Mouse (Mus musculus): ENCODE measurements around the gene Zfp954. TPM values are rescaled to one million over a fixed set of nuclear protein-coding genes. Genes with fewer than 3 reads are reported as not detected.
"Not testable (repeated sequence)": the region's sequence is repeated elsewhere in the genome, so short reads cannot be mapped to it uniquely, and the experiment has no call there.

Gene Zfp954
- 22.1 and 22.3 TPM in 2 replicates for polyA plus RNA-seq (2015; fragmentation: Nextera tagmentation; extraction: Ambion mirVana)

- Histone ChIP-seq H3K9ac (peak within 1 kb of the TSS; percentile 77), H3K4me3 (peak within 1 kb of the TSS; percentile 69), H3K9me3 (no peaks in the 10 kb centered on the region), H3K36me3 (peaks cover 34% of the 10 kb centered on the region), H3K4me1 (replicated peaks) (peaks cover 18% of the 10 kb centered on the region), H3K4me2 (peak within 1 kb of the TSS; percentile 73), H3K27me3 (no peaks in the 10 kb centered on the region), H3K27ac (replicated peaks) (peak within 1 kb of the TSS; percentile 64)
- ATAC-seq (ENCODE audit: low read depth) = peak; percentile 95
- WGBS = under 1% methylated on average over 30 of the region's 30 CpGs
Observed at GRCm38 (mm10) chr7:7120921-7121601, at the start of gene Zfp954. Gene Zfp954, minus strand, starts transcription at chr7:7121488.

GRCm38 (mm10) chr7:7145991-7146608 is 24.8 kb upstream of the Zfp954 start:
- ATAC-seq (ENCODE audit: low read depth) = no peak
- H3K4me2 ChIP-seq = no peak overlapping the region
- no peak overlapping the region for H3K9ac ChIP-seq
- H3K9me3 ChIP-seq = peaks cover 7% of the 10 kb centered on the region; the same call in 1 of the 2 replicates
- no peaks in the 10 kb centered on the region for H3K36me3 ChIP-seq
- no peak overlapping the region for H3K4me3 ChIP-seq
- H3K27ac ChIP-seq (replicated peaks) = no peak overlapping the region
- no peaks in the 10 kb centered on the region for H3K4me1 ChIP-seq (replicated peaks)
- whole genome bisulfite sequencing = 94% methylated on average over 15 of the region's 15 CpGs
- H3K27me3 ChIP-seq = no peaks in the 10 kb centered on the region

GRCm38 (mm10) chr7:7144215-7144614 is 22.9 kb upstream of the Zfp954 start:
- no peaks in the 10 kb centered on the region for H3K4me1 ChIP-seq (replicated peaks)

GRCm38 (mm10) chr7:7136379-7136866 is 15.1 kb upstream of the Zfp954 start, which contains the start of gene Zfp773:
Gene Zfp773, minus strand, starts transcription at chr7:7136755.
- H3K36me3 ChIP-seq = peaks cover 25% of the 10 kb centered on the region
- peak within 1 kb of the TSS; percentile 68 for H3K4me2 ChIP-seq
- peak; percentile 98 for ATAC-seq (ENCODE audit: low read depth)
- peak within 1 kb of the TSS; percentile 80 for H3K9ac ChIP-seq
- H3K9me3 ChIP-seq = no peaks in the 10 kb centered on the region
- peaks cover 17% of the 10 kb centered on the region for H3K4me1 ChIP-seq (replicated peaks)
- 6% methylated on average over 16 of the region's 16 CpGs for WGBS
- peak within 1 kb of the TSS; percentile 77 for H3K27ac ChIP-seq (replicated peaks)
- H3K4me3 ChIP-seq = peak within 1 kb of the TSS; percentile 52
- H3K27me3 ChIP-seq = no peaks in the 10 kb centered on the region

More at GRCm38 (mm10) chr7:7144215-7144614, 22.9 kb upstream of the Zfp954 start:
- ATAC-seq (ENCODE audit: low read depth) = no peak
- Histone ChIP-seq H3K4me3 (no peak overlapping the region), H3K9me3 (peaks cover 7% of the 10 kb centered on the region; the same call in 1 of the 2 replicates), H3K27me3 (no peaks in the 10 kb centered on the region), H3K9ac (no peak overlapping the region), H3K36me3 (no peaks in the 10 kb centered on the region), H3K27ac (replicated peaks) (no peak overlapping the region), H3K4me2 (no peak overlapping the region)
- WGBS = 89% methylated on average over 1 of the region's 1 CpGs

GRCm38 (mm10) chr7:7132751-7133150 is 11.5 kb upstream of the Zfp954 start:
- WGBS = 77% methylated on average over 8 of the region's 8 CpGs
- no peak for ATAC-seq (ENCODE audit: low read depth)

GRCm38 (mm10) chr7:7130491-7131124 is 9.3 kb upstream of the Zfp954 start:
- Histone ChIP-seq H3K36me3 (peaks cover 40% of the 10 kb centered on the region), H3K4me1 (replicated peaks) (peaks cover 11% of the 10 kb centered on the region)
- not testable (repeated sequence) for H3K27me3 ChIP-seq; H3K9ac ChIP-seq; H3K4me2 ChIP-seq; H3K9me3 ChIP-seq; H3K4me3 ChIP-seq; ATAC-seq (ENCODE audit: low read depth); H3K27ac ChIP-seq (replicated peaks)
- WGBS = 95% methylated on average over 15 of the region's 15 CpGs

More at GRCm38 (mm10) chr7:7132751-7133150, 11.5 kb upstream of the Zfp954 start:
- Histone ChIP-seq H3K4me1 (replicated peaks) (peaks cover 17% of the 10 kb centered on the region), H3K4me3 (no peak overlapping the region), H3K36me3 (peaks cover 40% of the 10 kb centered on the region), H3K9ac (no peak overlapping the region), H3K27me3 (no peaks in the 10 kb centered on the region), H3K27ac (replicated peaks) (no peak overlapping the region), H3K4me2 (no peak overlapping the region), H3K9me3 (no peaks in the 10 kb centered on the region)

- H3K36me3 ChIP-seq = peaks cover 29% of the 10 kb centered on the region
- no peaks in the 10 kb centered on the region for H3K27me3 ChIP-seq
- ATAC-seq (ENCODE audit: low read depth) = no peak; the same call in 1 of the 2 replicates
- no peak overlapping the region for H3K9ac ChIP-seq
- no peak overlapping the region for H3K27ac ChIP-seq (replicated peaks)
- H3K9me3 ChIP-seq = no peaks in the 10 kb centered on the region
- peak overlapping the region; percentile 73 for H3K4me2 ChIP-seq
- H3K4me3 ChIP-seq = peak overlapping the region; percentile 69
- H3K4me1 ChIP-seq (replicated peaks) = peaks cover 18% of the 10 kb centered on the region
- WGBS = 53% methylated on average over 6 of the region's 6 CpGs
Observed at GRCm38 (mm10) chr7:7121602-7121980, 303 bp upstream of the Zfp954 start.

GRCm38 (mm10) chr7:7118441-7118840 is 2.8 kb downstream of the Zfp954 start:
- no peak overlapping the region for H3K4me2 ChIP-seq
- H3K27ac ChIP-seq (replicated peaks) = no peak overlapping the region
- ATAC-seq (ENCODE audit: low read depth) = no peak
- H3K4me1 ChIP-seq (replicated peaks) = peaks cover 18% of the 10 kb centered on the region
- H3K27me3 ChIP-seq = no peaks in the 10 kb centered on the region
- H3K36me3 ChIP-seq = peaks cover 60% of the 10 kb centered on the region
- H3K9ac ChIP-seq = no peak overlapping the region
- WGBS = 90% methylated on average over 2 of the region's 2 CpGs
- no peak overlapping the region for H3K4me3 ChIP-seq
- no peaks in the 10 kb centered on the region for H3K9me3 ChIP-seq

GRCm38 (mm10) chr7:7108501-7108900 is 12.8 kb downstream of the Zfp954 start:
- no peak for ATAC-seq (ENCODE audit: low read depth)
- WGBS = 92% methylated on average over 7 of the region's 7 CpGs

More at GRCm38 (mm10) chr7:7108501-7108900, 12.8 kb downstream of the Zfp954 start:
- Histone ChIP-seq H3K4me2 (no peak overlapping the region), H3K27ac (replicated peaks) (no peak overlapping the region), H3K9ac (no peak overlapping the region), H3K9me3 (peaks cover 3% of the 10 kb centered on the region; the same call in 1 of the 2 replicates), H3K4me1 (replicated peaks) (no peaks in the 10 kb centered on the region), H3K4me3 (no peak overlapping the region), H3K27me3 (no peaks in the 10 kb centered on the region), H3K36me3 (peaks cover 14% of the 10 kb centered on the region)

Other genes starting within 250 kb of the Zfp954 start
- gene Aurkc, start 126.2 kb downstream of the Zfp954 start, polyA plus RNA-seq (2015; fragmentation: Nextera tagmentation; extraction: Ambion mirVana) = not detected in 2 replicates
- gene Zfp773, start 15.3 kb upstream of the Zfp954 start, polyA plus RNA-seq (2015; fragmentation: Nextera tagmentation; extraction: Ambion mirVana) = 14.7 and 16.1 TPM in 2 replicates
- 2.9 and 3.2 TPM in 2 replicates for gene Zfp418, start 49.8 kb upstream of the Zfp954 start, polyA plus RNA-seq (2015; fragmentation: Nextera tagmentation; extraction: Ambion mirVana)
- 8.7 and 9.2 TPM in 2 replicates for gene Zfp772, start 88.5 kb upstream of the Zfp954 start, polyA plus RNA-seq (2015; fragmentation: Nextera tagmentation; extraction: Ambion mirVana)
- gene Vmn2r29, start 125.8 kb upstream of the Zfp954 start, polyA plus RNA-seq (2015; fragmentation: Nextera tagmentation; extraction: Ambion mirVana) = 0.88 and 1.2 TPM in 2 replicates
- 3.0 and 6.0 TPM in 2 replicates for gene Gm45844, start 156.8 kb upstream of the Zfp954 start, polyA plus RNA-seq (2015; fragmentation: Nextera tagmentation; extraction: Ambion mirVana)
- 147 and 148 TPM in 2 replicates for gene Clcn4, start 179.4 kb upstream of the Zfp954 start, polyA plus RNA-seq (2015; fragmentation: Nextera tagmentation; extraction: Ambion mirVana)
- 0.06 TPM in 1 of 2 replicates, not detected in the other for gene Vmn2r30, start 216.1 kb upstream of the Zfp954 start, polyA plus RNA-seq (2015; fragmentation: Nextera tagmentation; extraction: Ambion mirVana)